Mouse (Mus musculus) intestine, postnatal 0 days (tissue): ENCODE results near the gene Stk4. TPM values are rescaled to one million over a fixed set of nuclear protein-coding genes. Genes with fewer than 3 reads are reported as not detected.

Experiments used
- ATAC-seq: fragments of 200-750 bp; cut with Nextera tagmentation; 2 replicates; pipeline ENCODE4 v1.8.0; 2017; ENCODE audit warnings: mild to moderate bottlenecking, moderate TSS enrichment, moderate library complexity
- H3K27ac ChIP-seq: fragments of 300-500 bp; sonication (generic); 2 replicates; pipeline ENCODE4 v1.5.1; 2014; ENCODE audit warnings: mild to moderate bottlenecking, low read depth, low read length, moderate library complexity
- H3K27me3 ChIP-seq: fragments of 300-500 bp; sonication (generic); replicated peaks from 2 replicates; pipeline ENCODE4 v1.6.1; 2014; ENCODE audit warnings: low read length, mixed read lengths; ENCODE audit not compliant: control insufficient read depth, insufficient read depth
- H3K36me3 ChIP-seq: fragments of 300-500 bp; sonication (generic); 2 replicates; pipeline ENCODE4 v1.6.1; 2014; ENCODE audit warnings: mild to moderate bottlenecking, moderate library complexity; ENCODE audit not compliant: control insufficient read depth, insufficient read depth
- H3K4me1 ChIP-seq: fragments of 300-500 bp; sonication (generic); replicated peaks from 2 replicates; pipeline ENCODE4 v1.6.1; 2014; ENCODE audit warnings: antibody characterized with exemption, low read length, mixed read lengths; ENCODE audit not compliant: control insufficient read depth, insufficient read depth
- H3K4me2 ChIP-seq: fragments of 300-500 bp; sonication (generic); replicated peaks from 2 replicates; pipeline ENCODE4 v1.6.1; 2014; ENCODE audit warnings: low read depth, mild to moderate bottlenecking, moderate library complexity
- H3K4me3 ChIP-seq: fragments of 300-500 bp; sonication (generic); 2 replicates; pipeline ENCODE4 v1.5.1; 2014; ENCODE audit warnings: low read depth, low read length
- H3K9ac ChIP-seq: fragments of 300-500 bp; sonication (generic); 2 replicates; pipeline ENCODE4 v1.6.1; 2014; ENCODE audit warnings: mild to moderate bottlenecking, low read depth, low read length
- H3K9me3 ChIP-seq: fragments of 300-500 bp; sonication (generic); 2 replicates; pipeline ENCODE4 v1.6.1; 2016; ENCODE audit warnings: mixed run types; ENCODE audit not compliant: control insufficient read depth
- CTCF ChIP-seq: sonication (generic); IDR thresholded peaks from 2 replicates; pipeline ENCODE4 v1.5.1; 2016; ENCODE audit warnings: low read depth, mild to moderate bottlenecking, control low read depth, antibody characterized with exemption, moderate library complexity
- WGBS: fragments of 180-500 bp; shearing (Covaris S2); extraction: QIAGEN DNeasy Blood & Tissue Kit; methylation state at CpG from one replicate; pipeline ENCODE4 v1.1.7; 2014; 5-methylcytosine and 5-hydroxymethylcytosine counted together
- polyA plus RNA-seq: library from polyadenylated mRNA; unstranded; fragments of >200 nt; fragmentation: Nextera tagmentation; extraction: Ambion mirVana; gene quantifications from 2 replicates; pipeline ENCODE4 v1.2.1, GENCODE M21; 2015

Gene Stk4
- polyA plus RNA-seq, 1 experiment from 2014 or later, result 12.2 TPM

DNA sequence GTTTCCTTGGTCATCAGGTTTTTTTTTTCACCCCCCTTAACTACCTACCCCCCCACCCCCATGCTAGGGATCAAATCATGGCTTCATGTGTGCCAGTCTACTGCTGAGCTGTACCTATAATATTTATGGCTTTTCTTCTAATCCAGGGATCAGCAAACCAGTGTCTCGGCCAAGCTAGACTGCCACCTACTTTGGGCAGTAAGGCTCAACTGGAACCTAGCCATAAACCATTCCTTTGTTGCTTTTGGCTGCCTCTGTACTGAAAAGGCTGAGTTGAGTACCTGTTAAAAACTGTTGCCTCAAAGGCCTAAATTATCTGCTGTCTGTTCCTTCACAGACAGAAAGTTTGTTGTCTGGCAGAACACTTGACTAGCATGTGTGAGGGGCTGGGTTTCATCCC is 31.8 kb downstream of the Stk4 start:
- 80% methylated on average over 1 of the region's 1 CpGs for WGBS
- no peak for ATAC-seq

DNA sequence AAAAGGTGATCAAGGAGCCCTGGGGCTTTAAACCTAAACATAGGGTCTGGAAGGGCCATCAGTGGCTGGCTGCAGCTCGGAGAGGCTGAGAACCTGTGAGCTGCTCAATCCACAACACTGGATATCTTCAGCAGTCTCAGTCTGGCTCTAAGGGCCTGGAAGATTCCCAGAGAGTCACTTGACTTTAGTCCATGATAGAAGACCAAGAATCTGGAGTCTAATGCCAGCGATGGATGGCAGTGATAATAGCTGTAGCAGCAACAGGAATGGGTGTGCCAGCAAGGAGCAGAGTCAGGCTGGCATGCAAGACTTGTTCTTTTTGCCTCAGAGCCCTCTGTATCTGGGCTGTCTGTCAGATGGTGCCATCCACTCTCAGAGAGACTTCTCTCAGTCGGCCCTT is 32.2 kb downstream of the Stk4 start:
- H3K36me3 ChIP-seq, result peaks cover 64% of the 10 kb centered on the region
- no peaks in the 10 kb centered on the region for H3K27me3 ChIP-seq
- H3K27ac ChIP-seq, result no peak overlapping the region
- no peak overlapping the region for H3K9ac ChIP-seq
- no peak overlapping the region for H3K4me3 ChIP-seq
- no peak for TF ChIP-seq CTCF
- no peak overlapping the region for H3K4me2 ChIP-seq
- 80% methylated on average over 3 of the region's 3 CpGs for WGBS
- ATAC-seq, result no peak
- no peaks in the 10 kb centered on the region for H3K9me3 ChIP-seq
- no peaks in the 10 kb centered on the region for H3K4me1 ChIP-seq

More for the DNA sequence above, 31.8 kb downstream of the Stk4 start:
- no peaks in the 10 kb centered on the region for H3K9me3 ChIP-seq
- no peak overlapping the region for H3K9ac ChIP-seq
- no peak overlapping the region for H3K4me2 ChIP-seq
- H3K4me3 ChIP-seq, result no peak overlapping the region
- H3K36me3 ChIP-seq, result peaks cover 60% of the 10 kb centered on the region
- H3K27ac ChIP-seq, result no peak overlapping the region
- no peak for TF ChIP-seq CTCF
- no peaks in the 10 kb centered on the region for H3K4me1 ChIP-seq
- H3K27me3 ChIP-seq, result no peaks in the 10 kb centered on the region

DNA sequence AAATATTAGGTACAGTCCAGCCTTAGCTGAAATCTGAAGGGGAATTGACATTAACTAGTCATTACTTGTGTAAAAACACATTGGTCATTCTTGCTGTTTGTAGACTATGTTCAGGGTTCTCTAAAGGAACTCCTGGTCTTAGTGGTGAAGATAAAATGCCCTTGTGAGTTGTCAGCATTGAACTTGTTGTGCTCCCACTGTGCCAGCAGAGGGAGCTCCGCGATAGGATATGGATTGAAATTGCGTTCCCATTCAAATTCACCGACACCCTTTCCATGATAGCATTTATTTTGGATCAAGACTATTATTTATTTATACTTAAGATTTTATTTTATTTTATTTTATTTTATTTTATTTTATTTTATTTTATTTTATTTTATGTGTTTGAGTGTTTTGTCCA is 33.4 kb downstream of the Stk4 start:
- Histone ChIP-seq H3K27ac (no peak overlapping the region), H3K4me2 (no peak overlapping the region), H3K9me3 (no peaks in the 10 kb centered on the region), H3K27me3 (no peaks in the 10 kb centered on the region), H3K36me3 (peaks cover 64% of the 10 kb centered on the region), H3K4me3 (no peak overlapping the region), H3K9ac (no peak overlapping the region), H3K4me1 (no peaks in the 10 kb centered on the region)
- no peak for ATAC-seq
- peak; percentile 85 for TF ChIP-seq CTCF
- WGBS, result 25% methylated on average over 4 of the region's 4 CpGs

DNA sequence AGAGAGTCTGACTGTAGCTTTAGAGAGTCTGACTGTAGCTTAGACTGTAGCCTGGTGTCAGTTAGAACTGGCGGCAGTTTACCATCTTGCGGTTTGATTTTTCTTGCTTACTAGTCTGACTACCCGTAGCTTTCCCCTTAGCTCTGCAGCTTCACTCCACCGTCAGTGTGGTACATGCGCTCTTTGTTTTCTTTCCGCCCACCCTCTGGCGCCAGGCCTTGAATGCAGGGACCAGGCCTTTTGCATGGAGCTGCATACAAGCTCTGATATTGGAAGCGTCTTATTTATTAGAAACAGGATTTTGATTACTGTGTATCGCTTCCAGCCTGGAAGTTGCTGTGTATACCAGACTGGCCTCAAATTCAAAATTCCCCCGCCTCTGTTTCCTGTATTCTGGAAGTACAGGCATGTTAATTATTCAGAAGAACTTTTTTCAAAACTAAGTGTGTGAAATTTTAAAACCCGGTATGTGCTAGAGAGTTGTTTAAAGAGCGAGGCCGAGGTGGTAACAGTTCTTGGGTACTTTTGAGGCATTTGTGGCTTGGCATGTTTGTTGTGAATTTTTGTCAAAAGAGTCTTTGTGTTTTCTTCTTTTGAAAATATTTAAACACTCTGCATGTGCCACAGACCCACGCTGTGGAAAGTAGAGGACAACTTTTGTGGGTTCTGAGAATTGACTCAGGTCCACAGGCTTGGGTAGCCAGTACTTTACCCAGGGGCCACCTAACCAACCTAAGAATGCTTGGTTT is 36.3 kb downstream of the Stk4 start:
- no peak for TF ChIP-seq CTCF
- no peaks in the 10 kb centered on the region for H3K9me3 ChIP-seq
- no peaks in the 10 kb centered on the region for H3K4me1 ChIP-seq
- peaks cover 38% of the 10 kb centered on the region for H3K36me3 ChIP-seq
- H3K27me3 ChIP-seq, result no peaks in the 10 kb centered on the region
- no peak overlapping the region for H3K4me3 ChIP-seq
- ATAC-seq, result no peak
- H3K4me2 ChIP-seq, result no peak overlapping the region
- no peak overlapping the region for H3K27ac ChIP-seq
- WGBS, result 86% methylated on average over 14 of the region's 14 CpGs
- no peak overlapping the region for H3K9ac ChIP-seq

DNA sequence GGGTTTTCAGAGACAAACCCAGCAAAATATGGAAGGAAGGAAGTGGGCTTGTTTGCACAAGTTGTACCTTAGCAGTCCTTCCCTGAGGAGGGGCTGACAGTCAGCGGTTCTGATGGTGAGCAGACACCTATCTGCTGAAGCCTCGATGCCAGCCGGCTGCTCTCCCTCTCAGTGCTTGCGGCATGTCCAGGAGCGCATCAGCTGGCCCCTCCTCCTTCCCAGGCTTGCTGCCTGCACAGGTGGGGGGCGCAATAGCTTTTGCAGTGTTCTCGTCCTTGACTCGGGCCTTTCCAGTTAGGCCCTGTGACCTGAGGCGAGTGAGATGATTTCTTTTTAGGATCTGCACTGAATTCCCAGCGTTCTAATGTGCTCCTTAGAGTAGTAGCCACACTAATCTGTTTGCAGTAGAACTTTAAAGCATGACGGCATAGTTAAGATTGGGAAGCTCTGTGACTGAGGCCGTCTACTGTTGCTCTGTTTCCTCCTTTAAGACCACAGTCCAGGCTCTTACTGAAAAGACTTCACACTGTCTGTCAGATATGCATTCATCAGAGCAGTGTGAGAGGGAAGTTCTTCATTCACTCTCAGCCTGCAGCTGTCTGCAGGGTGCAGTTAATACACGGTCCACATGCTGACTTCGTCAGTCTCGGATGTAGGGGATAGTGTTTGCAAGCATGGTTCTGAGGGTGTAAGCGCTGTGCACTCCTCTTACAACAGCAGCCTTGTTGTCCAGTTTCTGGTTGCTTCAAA is 37.2 kb downstream of the Stk4 start:
- Histone ChIP-seq H3K4me3 (no peak overlapping the region), H3K36me3 (peaks cover 30% of the 10 kb centered on the region), H3K27me3 (no peaks in the 10 kb centered on the region), H3K27ac (no peak overlapping the region), H3K4me1 (no peaks in the 10 kb centered on the region), H3K9ac (no peak overlapping the region), H3K4me2 (no peak overlapping the region), H3K9me3 (no peaks in the 10 kb centered on the region)
- WGBS, result 71% methylated on average over 16 of the region's 16 CpGs
- TF ChIP-seq CTCF, result no peak
- no peak for ATAC-seq

DNA sequence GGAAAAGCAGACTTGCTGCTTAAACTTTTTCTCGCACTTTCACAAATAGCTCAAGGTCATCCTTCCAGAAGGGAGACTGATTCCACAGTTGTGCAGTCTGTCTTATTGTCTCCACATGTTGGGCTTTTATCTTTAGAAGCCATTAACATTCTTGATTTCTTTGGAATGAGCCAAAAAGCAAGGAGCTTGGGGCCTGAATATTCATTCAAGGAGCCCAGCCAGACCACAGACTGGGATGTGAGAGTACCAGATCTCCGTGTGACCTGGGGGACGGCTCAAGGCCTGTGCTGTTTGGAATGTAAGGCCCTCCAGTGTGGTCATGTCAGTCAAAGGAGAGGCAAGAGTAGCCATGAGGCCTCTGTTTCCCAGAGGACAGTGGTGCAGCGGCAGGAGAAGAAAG is 38.4 kb downstream of the Stk4 start:
- H3K27ac ChIP-seq, result no peak overlapping the region
- H3K4me3 ChIP-seq, result no peak overlapping the region
- H3K4me1 ChIP-seq, result no peaks in the 10 kb centered on the region
- no peaks in the 10 kb centered on the region for H3K9me3 ChIP-seq
- H3K9ac ChIP-seq, result no peak overlapping the region
- TF ChIP-seq CTCF, result no peak
- peaks cover 25% of the 10 kb centered on the region for H3K36me3 ChIP-seq
- H3K4me2 ChIP-seq, result no peak overlapping the region
- 62% methylated on average over 4 of the region's 4 CpGs for WGBS
- ATAC-seq, result no peak
- no peaks in the 10 kb centered on the region for H3K27me3 ChIP-seq
